Mouse (Mus musculus): ENCODE measurements around the gene Tns3. TPM values are rescaled to one million over a fixed set of nuclear protein-coding genes. Genes with fewer than 3 reads are reported as not detected.

Tns3 gene
- polyA plus RNA-seq, 1 experiment, result 57.4 TPM

- no peaks in the 10 kb centered on the region for H3K27me3 ChIP-seq (ENCODE audit: control insufficient read depth, insufficient read depth, insufficient read length)
- TF ChIP-seq USF1 (IDR thresholded peaks at IDR 0.05; ENCODE audit: low read depth) (no peak), MYOG (IDR thresholded peaks at IDR 0.05; ENCODE audit: control insufficient read depth, extremely low read depth, insufficient read length) (no peak), CEBPB (IDR thresholded peaks at IDR 0.05; ENCODE audit: low read depth) (no peak), MYOD1 (IDR thresholded peaks at IDR 0.05; ENCODE audit: control insufficient read depth, insufficient read length, low read depth) (no peak), FOSL1 (IDR thresholded peaks at IDR 0.05; ENCODE audit: insufficient read depth, low read length, poor library complexity, severe bottlenecking) (no peak), CTCF (IDR thresholded peaks at IDR 0.05; ENCODE audit: control insufficient read depth, insufficient read depth, insufficient read length) (no peak), MAX (IDR thresholded peaks at IDR 0.05) (no peak)
- H3K4me3 ChIP-seq (ENCODE audit: insufficient read depth, poor library complexity, severe bottlenecking), result no peak overlapping the region
- peaks cover 27% of the 10 kb centered on the region for H3K36me3 ChIP-seq (ENCODE audit: control insufficient read depth, insufficient read depth)
- peaks cover 7% of the 10 kb centered on the region for H3K79me3 ChIP-seq (ENCODE audit: low read depth)
- H3ac ChIP-seq (ENCODE audit: control insufficient read depth, insufficient read length, low read depth), result no peak overlapping the region
- H3K79me2 ChIP-seq (ENCODE audit: control insufficient read depth, insufficient read depth), result peaks cover 54% of the 10 kb centered on the region
Observed at GRCm38 (mm10) chr11:8569232-8570028, 94.9 kb downstream of the Tns3 start.

- H3ac ChIP-seq (ENCODE audit: control insufficient read depth, insufficient read length, low read depth), result no peak overlapping the region
- no peak for TF ChIP-seq USF1 (IDR thresholded peaks at IDR 0.05; ENCODE audit: low read depth)
- TF ChIP-seq FOSL1 (IDR thresholded peaks at IDR 0.05; ENCODE audit: insufficient read depth, low read length, poor library complexity, severe bottlenecking), result no peak
- peaks cover 7% of the 10 kb centered on the region for H3K79me3 ChIP-seq (ENCODE audit: low read depth)
- peaks cover 27% of the 10 kb centered on the region for H3K36me3 ChIP-seq (ENCODE audit: control insufficient read depth, insufficient read depth)
- H3K27me3 ChIP-seq (ENCODE audit: control insufficient read depth, insufficient read depth, insufficient read length), result no peaks in the 10 kb centered on the region
- no peak overlapping the region for H3K4me3 ChIP-seq (ENCODE audit: insufficient read depth, poor library complexity, severe bottlenecking)
- peaks cover 54% of the 10 kb centered on the region for H3K79me2 ChIP-seq (ENCODE audit: control insufficient read depth, insufficient read depth)
Observed at GRCm38 (mm10) chr11:8568829-8569228, 95.5 kb downstream of the Tns3 start.

DNA sequence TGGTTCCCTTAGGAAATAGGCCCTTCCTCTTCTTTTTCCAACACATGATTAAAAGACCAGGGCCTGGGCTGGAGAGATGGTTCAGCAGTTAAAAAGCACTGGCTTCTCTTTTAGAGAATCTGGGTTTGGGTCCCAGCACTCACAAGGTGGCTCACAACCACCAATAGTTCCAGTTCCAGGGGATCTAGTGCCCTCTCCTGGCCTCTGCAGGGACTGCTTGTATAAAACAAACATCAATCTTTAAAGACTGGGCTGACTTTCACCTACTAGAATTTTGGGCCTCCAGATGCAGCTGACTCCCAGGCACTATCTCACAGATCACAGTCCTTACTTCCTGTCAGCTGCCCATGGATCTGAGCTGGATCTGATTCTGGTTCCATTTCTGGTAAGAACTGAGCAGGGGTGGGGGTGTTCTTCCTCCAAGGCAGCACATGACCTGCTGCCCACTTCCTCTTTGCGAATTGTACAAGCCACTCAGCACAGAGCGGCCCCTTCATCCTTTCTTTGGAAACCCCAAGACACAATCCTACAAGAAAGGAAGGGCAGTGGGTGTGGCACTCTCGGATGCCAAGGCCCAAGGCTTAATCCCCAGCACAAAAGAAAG, 98.0 kb downstream of the Tns3 start:
- TF ChIP-seq CTCF (IDR thresholded peaks at IDR 0.05; ENCODE audit: control insufficient read depth, insufficient read depth, insufficient read length) (no peak), CEBPB (IDR thresholded peaks at IDR 0.05; ENCODE audit: low read depth) (no peak), FOSL1 (IDR thresholded peaks at IDR 0.05; ENCODE audit: insufficient read depth, low read length, poor library complexity, severe bottlenecking) (no peak), MAX (IDR thresholded peaks at IDR 0.05) (no peak), MYOD1 (IDR thresholded peaks at IDR 0.05; ENCODE audit: control insufficient read depth, insufficient read length, low read depth) (no peak), USF1 (IDR thresholded peaks at IDR 0.05; ENCODE audit: low read depth) (no peak)
- H3K79me3 ChIP-seq (ENCODE audit: low read depth), result peaks cover 6% of the 10 kb centered on the region
- peaks cover 32% of the 10 kb centered on the region for H3K79me2 ChIP-seq (ENCODE audit: control insufficient read depth, insufficient read depth)
- H3K27me3 ChIP-seq (ENCODE audit: control insufficient read depth, insufficient read depth, insufficient read length), result no peaks in the 10 kb centered on the region
- no peak overlapping the region for H3K4me3 ChIP-seq (ENCODE audit: insufficient read depth, poor library complexity, severe bottlenecking)
- peaks cover 20% of the 10 kb centered on the region for H3K36me3 ChIP-seq (ENCODE audit: control insufficient read depth, insufficient read depth)
- H3ac ChIP-seq (ENCODE audit: control insufficient read depth, insufficient read length, low read depth), result no peak overlapping the region

DNA sequence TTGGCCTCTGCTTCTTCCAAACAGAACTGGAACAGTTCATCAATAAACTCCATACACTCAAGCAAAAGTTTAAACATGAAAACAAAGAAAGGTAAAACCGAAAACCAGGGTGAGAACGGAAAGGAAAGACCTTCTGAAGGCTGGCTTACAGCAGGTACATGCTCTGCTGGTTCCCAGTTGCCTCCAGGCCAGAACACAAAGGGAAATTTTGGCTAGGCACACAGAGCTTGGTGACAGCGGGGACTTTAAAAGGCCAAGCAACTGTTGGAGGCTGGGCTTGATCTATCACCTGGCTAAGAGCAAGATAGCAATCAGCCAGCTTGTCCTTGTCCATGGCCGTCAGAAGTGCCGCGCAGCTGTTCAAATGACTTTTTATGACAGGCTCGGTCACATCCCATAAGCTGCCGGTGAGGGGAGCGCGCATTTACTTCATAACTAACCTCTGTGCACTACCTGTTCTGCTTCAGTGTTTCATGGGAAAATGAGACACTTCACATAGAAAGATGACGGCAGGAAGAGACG, 105.5 kb downstream of the Tns3 start:
- TF ChIP-seq FOSL1 (IDR thresholded peaks at IDR 0.05; ENCODE audit: insufficient read depth, low read length, poor library complexity, severe bottlenecking), result no peak
- no peak for TF ChIP-seq MYOG (IDR thresholded peaks at IDR 0.05; ENCODE audit: control insufficient read depth, extremely low read depth, insufficient read length)
- TF ChIP-seq CEBPB (IDR thresholded peaks at IDR 0.05; ENCODE audit: low read depth), result no peak
- TF ChIP-seq USF1 (IDR thresholded peaks at IDR 0.05; ENCODE audit: low read depth), result no peak
- no peak for TF ChIP-seq MYOD1 (IDR thresholded peaks at IDR 0.05; ENCODE audit: control insufficient read depth, insufficient read length, low read depth)
- no peak for TF ChIP-seq MAX (IDR thresholded peaks at IDR 0.05)
- TF ChIP-seq CTCF (IDR thresholded peaks at IDR 0.05; ENCODE audit: control insufficient read depth, insufficient read depth, insufficient read length), result no peak
- no peak overlapping the region for H3K4me3 ChIP-seq (ENCODE audit: insufficient read depth, poor library complexity, severe bottlenecking)
- no peaks in the 10 kb centered on the region for H3K27me3 ChIP-seq (ENCODE audit: control insufficient read depth, insufficient read depth, insufficient read length)
- peaks cover 4% of the 10 kb centered on the region for H3K36me3 ChIP-seq (ENCODE audit: control insufficient read depth, insufficient read depth)
- H3ac ChIP-seq (ENCODE audit: control insufficient read depth, insufficient read length, low read depth), result no peak overlapping the region
- H3K79me3 ChIP-seq (ENCODE audit: low read depth), result peaks cover 7% of the 10 kb centered on the region
- peaks cover 30% of the 10 kb centered on the region for H3K79me2 ChIP-seq (ENCODE audit: control insufficient read depth, insufficient read depth)

- H3K36me3 ChIP-seq (ENCODE audit: control insufficient read depth, insufficient read depth), result peaks cover 4% of the 10 kb centered on the region
- peaks cover 7% of the 10 kb centered on the region for H3K79me3 ChIP-seq (ENCODE audit: low read depth)
- peaks cover 36% of the 10 kb centered on the region for H3K79me2 ChIP-seq (ENCODE audit: control insufficient read depth, insufficient read depth)
- no peak for TF ChIP-seq CTCF (IDR thresholded peaks at IDR 0.05; ENCODE audit: control insufficient read depth, insufficient read depth, insufficient read length)
- no peak for TF ChIP-seq CEBPB (IDR thresholded peaks at IDR 0.05; ENCODE audit: low read depth)
- TF ChIP-seq MAX (IDR thresholded peaks at IDR 0.05), result no peak
- no peak for TF ChIP-seq FOSL1 (IDR thresholded peaks at IDR 0.05; ENCODE audit: insufficient read depth, low read length, poor library complexity, severe bottlenecking)
- no peak for TF ChIP-seq MYOD1 (IDR thresholded peaks at IDR 0.05; ENCODE audit: control insufficient read depth, insufficient read length, low read depth)
- TF ChIP-seq USF1 (IDR thresholded peaks at IDR 0.05; ENCODE audit: low read depth), result no peak
- TF ChIP-seq MYOG (IDR thresholded peaks at IDR 0.05; ENCODE audit: control insufficient read depth, extremely low read depth, insufficient read length), result no peak
- H3K27me3 ChIP-seq (ENCODE audit: control insufficient read depth, insufficient read depth, insufficient read length), result no peaks in the 10 kb centered on the region
- no peak overlapping the region for H3ac ChIP-seq (ENCODE audit: control insufficient read depth, insufficient read length, low read depth)
- H3K4me3 ChIP-seq (ENCODE audit: insufficient read depth, poor library complexity, severe bottlenecking), result no peak overlapping the region
Observed at GRCm38 (mm10) chr11:8558258-8558657, 106.1 kb downstream of the Tns3 start.

Data from C2C12 (cell line).